Mouse (Mus musculus): ENCODE results near the gene Myadml2.

GRCm38 (mm10) chr11:120613976-120614375, 34.0 kb downstream of the Myadml2 start:
- TF ChIP-seq CTCF (IDR thresholded peaks at IDR 0.05; ENCODE audit: borderline replicate concordance, insufficient read depth, low read length): no peak
- no peak for TF ChIP-seq POLR2A (IDR thresholded peaks at IDR 0.05; ENCODE audit: low read depth, low read length)
